Mouse (Mus musculus) intestine, postnatal 0 days (tissue): ENCODE measurements around the gene Abhd14b. TPM values are rescaled to one million over a fixed set of nuclear protein-coding genes. Genes with fewer than 3 reads are reported as not detected.

Source experiments
- ATAC-seq: fragments of 200-750 bp; cut with Nextera tagmentation; 2 replicates; pipeline ENCODE4 v1.8.0; 2017; ENCODE audit warnings: mild to moderate bottlenecking, moderate TSS enrichment, moderate library complexity
- H3K27ac ChIP-seq: fragments of 300-500 bp; sonication (generic); 2 replicates; pipeline ENCODE4 v1.5.1; 2014; ENCODE audit warnings: mild to moderate bottlenecking, low read depth, low read length, moderate library complexity
- H3K27me3 ChIP-seq: fragments of 300-500 bp; sonication (generic); replicated peaks from 2 replicates; pipeline ENCODE4 v1.6.1; 2014; ENCODE audit warnings: low read length, mixed read lengths; ENCODE audit not compliant: control insufficient read depth, insufficient read depth
- H3K36me3 ChIP-seq: fragments of 300-500 bp; sonication (generic); 2 replicates; pipeline ENCODE4 v1.6.1; 2014; ENCODE audit warnings: mild to moderate bottlenecking, moderate library complexity; ENCODE audit not compliant: control insufficient read depth, insufficient read depth
- H3K4me1 ChIP-seq: fragments of 300-500 bp; sonication (generic); replicated peaks from 2 replicates; pipeline ENCODE4 v1.6.1; 2014; ENCODE audit warnings: antibody characterized with exemption, low read length, mixed read lengths; ENCODE audit not compliant: control insufficient read depth, insufficient read depth
- H3K4me2 ChIP-seq: fragments of 300-500 bp; sonication (generic); replicated peaks from 2 replicates; pipeline ENCODE4 v1.6.1; 2014; ENCODE audit warnings: low read depth, mild to moderate bottlenecking, moderate library complexity
- H3K4me3 ChIP-seq: fragments of 300-500 bp; sonication (generic); 2 replicates; pipeline ENCODE4 v1.5.1; 2014; ENCODE audit warnings: low read depth, low read length
- H3K9ac ChIP-seq: fragments of 300-500 bp; sonication (generic); 2 replicates; pipeline ENCODE4 v1.6.1; 2014; ENCODE audit warnings: mild to moderate bottlenecking, low read depth, low read length
- H3K9me3 ChIP-seq: fragments of 300-500 bp; sonication (generic); 2 replicates; pipeline ENCODE4 v1.6.1; 2016; ENCODE audit warnings: mixed run types; ENCODE audit not compliant: control insufficient read depth
- CTCF ChIP-seq: sonication (generic); IDR thresholded peaks from 2 replicates; pipeline ENCODE4 v1.5.1; 2016; ENCODE audit warnings: low read depth, mild to moderate bottlenecking, control low read depth, antibody characterized with exemption, moderate library complexity
- WGBS: fragments of 180-500 bp; shearing (Covaris S2); extraction: QIAGEN DNeasy Blood & Tissue Kit; methylation state at CpG from one replicate; pipeline ENCODE4 v1.1.7; 2014; 5-methylcytosine and 5-hydroxymethylcytosine counted together
- polyA plus RNA-seq: library from polyadenylated mRNA; unstranded; fragments of >200 nt; fragmentation: Nextera tagmentation; extraction: Ambion mirVana; gene quantifications from 2 replicates; pipeline ENCODE4 v1.2.1, GENCODE M21; 2015

The Abhd14b gene
- polyA plus RNA-seq, 1 experiment from 2014 or later, result 38.1 TPM

- no peak overlapping the region for H3K27ac ChIP-seq
- TF ChIP-seq CTCF, result no peak
- WGBS, result 95% methylated on average over 9 of the region's 9 CpGs
- H3K4me1 ChIP-seq, result no peaks in the 10 kb centered on the region
- peaks cover 17% of the 10 kb centered on the region; the same call in 1 of the 2 replicates for H3K27me3 ChIP-seq
- H3K9ac ChIP-seq, result no peak overlapping the region
- no peaks in the 10 kb centered on the region for H3K9me3 ChIP-seq
- H3K4me2 ChIP-seq, result no peak overlapping the region
- H3K4me3 ChIP-seq, result no peak overlapping the region
- ATAC-seq, result no peak
- no peaks in the 10 kb centered on the region; the same call in 1 of the 2 replicates for H3K36me3 ChIP-seq
Measured at GRCm38 (mm10) chr9:106461026-106461415, 13.8 kb downstream of the Abhd14b start.

GRCm38 (mm10) chr9:106461641-106462429 is 14.6 kb downstream of the Abhd14b start:
- H3K27me3 ChIP-seq, result peaks cover 19% of the 10 kb centered on the region; the same call in 1 of the 2 replicates
- no peak for TF ChIP-seq CTCF
- no peak overlapping the region for H3K27ac ChIP-seq
- H3K4me2 ChIP-seq, result no peak overlapping the region
- no peaks in the 10 kb centered on the region for H3K4me1 ChIP-seq
- no peak for ATAC-seq
- no peaks in the 10 kb centered on the region; the same call in 1 of the 2 replicates for H3K36me3 ChIP-seq
- WGBS, result 90% methylated on average over 16 of the region's 16 CpGs
- H3K9me3 ChIP-seq, result no peaks in the 10 kb centered on the region
- H3K9ac ChIP-seq, result no peak overlapping the region
- H3K4me3 ChIP-seq, result no peak overlapping the region

- 95% methylated on average over 12 of the region's 12 CpGs for WGBS
- Histone ChIP-seq H3K27me3 (peaks cover 19% of the 10 kb centered on the region; the same call in 1 of the 2 replicates), H3K4me2 (no peak overlapping the region), H3K4me3 (no peak overlapping the region), H3K9me3 (no peaks in the 10 kb centered on the region), H3K36me3 (no peaks in the 10 kb centered on the region; the same call in 1 of the 2 replicates), H3K27ac (no peak overlapping the region), H3K9ac (no peak overlapping the region), H3K4me1 (no peaks in the 10 kb centered on the region)
- ATAC-seq, result no peak
- TF ChIP-seq CTCF, result no peak
Measured at GRCm38 (mm10) chr9:106462430-106462800, 15.2 kb downstream of the Abhd14b start.

GRCm38 (mm10) chr9:106463122-106464063 is 16.1 kb downstream of the Abhd14b start:
- ATAC-seq, result no peak
- WGBS, result 89% methylated on average over 21 of the region's 21 CpGs

GRCm38 (mm10) chr9:106464751-106465541 is 17.7 kb downstream of the Abhd14b start:
- WGBS, result 1% methylated on average over 97 of the region's 99 CpGs
- H3K9me3 ChIP-seq, result no peaks in the 10 kb centered on the region
- H3K4me2 ChIP-seq, result peak overlapping the region; percentile 94
- peaks cover 19% of the 10 kb centered on the region; the same call in 1 of the 2 replicates for H3K27me3 ChIP-seq
- ATAC-seq, result peak; percentile 37; the same call in 1 of the 2 replicates
- no peaks in the 10 kb centered on the region; the same call in 1 of the 2 replicates for H3K36me3 ChIP-seq
- H3K4me3 ChIP-seq, result peak overlapping the region; percentile 56
- no peak for TF ChIP-seq CTCF
- no peak overlapping the region for H3K27ac ChIP-seq
- no peaks in the 10 kb centered on the region for H3K4me1 ChIP-seq
- peak overlapping the region; percentile 57 for H3K9ac ChIP-seq

More at GRCm38 (mm10) chr9:106463122-106464063, 16.1 kb downstream of the Abhd14b start:
- Histone ChIP-seq H3K4me3 (no peak overlapping the region), H3K9me3 (no peaks in the 10 kb centered on the region), H3K4me1 (no peaks in the 10 kb centered on the region), H3K27ac (no peak overlapping the region), H3K27me3 (peaks cover 19% of the 10 kb centered on the region; the same call in 1 of the 2 replicates), H3K9ac (no peak overlapping the region), H3K4me2 (no peak overlapping the region), H3K36me3 (no peaks in the 10 kb centered on the region; the same call in 1 of the 2 replicates)
- TF ChIP-seq CTCF, result no peak
